8 mouse cellular contexts compared by ENCODE assay signal in genomic region chr11:62248401-62249244, GRCm38 (mm10). TPM values are rescaled to one million over a fixed set of nuclear protein-coding genes. Genes with fewer than 3 reads are reported as not detected.
A peak's percentile ranks its signal among the peaks of the same experiment; 100 is the strongest.
DNase-seq lines count a peak whose midpoint lies in the region; ATAC-seq lines count a peak whose summit lies in the region.

TSS of gene Adora2b (plus strand) at chr11:62248984.

- H3K4me3 ChIP-seq in embryonic facial prominence, embryonic 12.5 days, result peak within 1 kb of the TSS; percentile 68
- H3K4me3 ChIP-seq in heart, embryonic 10.5 days, result peak within 1 kb of the TSS; percentile 77
- H3K4me3 ChIP-seq in kidney, embryonic 14.5 days (ENCODE audit: low read length), result peak within 1 kb of the TSS; percentile 56
- H3K4me3 ChIP-seq in neural tube, embryonic 12.5 days, result peak within 1 kb of the TSS; percentile 57

- no peaks in the 10 kb centered on the region for H3K36me3 ChIP-seq in embryonic facial prominence, embryonic 12.5 days
- H3K36me3 ChIP-seq in heart, embryonic 10.5 days, result no peaks in the 10 kb centered on the region
- no peaks in the 10 kb centered on the region for H3K36me3 ChIP-seq in kidney, embryonic 14.5 days (ENCODE audit: control insufficient read depth, insufficient read depth, low read length)
- no peaks in the 10 kb centered on the region for H3K36me3 ChIP-seq in neural tube, embryonic 12.5 days

- H3K4me1 ChIP-seq in embryonic facial prominence, embryonic 12.5 days, result peaks cover 32% of the 10 kb centered on the region
- H3K4me1 ChIP-seq in heart, embryonic 10.5 days, result peaks cover 23% of the 10 kb centered on the region
- H3K4me1 ChIP-seq in kidney, embryonic 14.5 days (ENCODE audit: control insufficient read depth, insufficient read depth, low read length), result peaks cover 3% of the 10 kb centered on the region; the same call in 1 of the 2 replicates
- H3K4me1 ChIP-seq in neural tube, embryonic 12.5 days, result peaks cover 15% of the 10 kb centered on the region

- DNase-seq in right cerebral cortex, adult 18-20 months, result peak; percentile 32
- no peak for DNase-seq in right cerebral cortex, postnatal 36 days (ENCODE audit: low spot score in 2 of 2)
- peak; percentile 89 for DNase-seq in heart, embryonic 10.5 days (ENCODE audit: low spot score)
- peak; percentile 61 to 70 for DNase-seq in lung, adult 18-20 months
- peak; percentile 26 to 31 for DNase-seq in thymus, adult 18-20 months

- H3K4me2 ChIP-seq in embryonic facial prominence, embryonic 12.5 days (replicated peaks), result peak within 1 kb of the TSS; percentile 98
- peak within 1 kb of the TSS; percentile 99 for H3K4me2 ChIP-seq in kidney, embryonic 14.5 days (replicated peaks; ENCODE audit: low read depth, low read length)
- H3K4me2 ChIP-seq in neural tube, embryonic 12.5 days (replicated peaks), result peak within 1 kb of the TSS; percentile 99

- no peaks in the 10 kb centered on the region for H3K9me3 ChIP-seq in embryonic facial prominence, embryonic 12.5 days
- 0 out of 2 replicates have a peak, but pooled peaks cover 6% of the 10 kb centered on the region for H3K9me3 ChIP-seq in heart, embryonic 10.5 days
- H3K9me3 ChIP-seq in kidney, embryonic 14.5 days (ENCODE audit: control insufficient read depth, low read length), result no peaks in the 10 kb centered on the region
- no peaks in the 10 kb centered on the region for H3K9me3 ChIP-seq in neural tube, embryonic 12.5 days

- under 1% methylated on average over 69 of the region's 69 CpGs for WGBS in embryonic facial prominence, embryonic 12.5 days
- WGBS in heart, embryonic 10.5 days, result under 1% methylated on average over 69 of the region's 69 CpGs
- under 1% methylated on average over 68 of the region's 69 CpGs for WGBS in kidney, embryonic 14.5 days
- WGBS in neural tube, embryonic 12.5 days, result under 1% methylated on average over 69 of the region's 69 CpGs

- 0 out of 2 replicates have a peak, but pooled peaks cover 9% of the 10 kb centered on the region for H3K27me3 ChIP-seq in embryonic facial prominence, embryonic 12.5 days
- H3K27me3 ChIP-seq in heart, embryonic 10.5 days (ENCODE audit: insufficient read depth, poor library complexity, severe bottlenecking), result peaks cover 53% of the 10 kb centered on the region
- peaks cover 22% of the 10 kb centered on the region for H3K27me3 ChIP-seq in kidney, embryonic 14.5 days (ENCODE audit: control insufficient read depth, insufficient read depth, low read length)
- H3K27me3 ChIP-seq in neural tube, embryonic 12.5 days (replicated peaks), result peaks cover 25% of the 10 kb centered on the region

- 0 out of 2 replicates have a peak within 1 kb of the TSS, but pooled peaks have one; percentile 46 for H3K27ac ChIP-seq in embryonic facial prominence, embryonic 12.5 days
- H3K27ac ChIP-seq in heart, embryonic 10.5 days, result peak within 1 kb of the TSS; percentile 45
- no peak within 1 kb of the TSS for H3K27ac ChIP-seq in kidney, embryonic 14.5 days (ENCODE audit: low read depth, low read length)
- H3K27ac ChIP-seq in neural tube, embryonic 12.5 days, result no peak within 1 kb of the TSS

- H3K9ac ChIP-seq in embryonic facial prominence, embryonic 12.5 days, result peak within 1 kb of the TSS; percentile 63
- H3K9ac ChIP-seq in kidney, embryonic 14.5 days (ENCODE audit: low read depth, low read length), result peak within 1 kb of the TSS; percentile 51
- H3K9ac ChIP-seq in neural tube, embryonic 12.5 days, result peak within 1 kb of the TSS; percentile 47

- peak; percentile 88 for ATAC-seq in embryonic facial prominence, embryonic 12.5 days (ENCODE audit: insufficient number of reproducible peaks, insufficient read depth, low FRiP score, low TSS enrichment)
- ATAC-seq in kidney, embryonic 14.5 days (ENCODE audit: low FRiP score, low TSS enrichment), result peak; percentile 94
- ATAC-seq in neural tube, embryonic 12.5 days (ENCODE audit: low FRiP score, low read depth), result peak; percentile 92

RNA-seq across cellular contexts. Expression of gene Adora2b, which starts in this region (rescaled TPM):
- 12.0 and 12.5 TPM in 2 replicates for polyA plus RNA-seq in embryonic facial prominence, embryonic 12.5 days (2016; fragmentation: Nextera tagmentation; extraction: Ambion mirVana)
- 0.79 and 1.7 TPM in 2 replicates for polyA plus RNA-seq in heart, embryonic 10.5 days (2016; fragmentation: Nextera tagmentation; extraction: Ambion mirVana)
- 0.97 and 2.0 TPM in 2 replicates for polyA plus RNA-seq in kidney, embryonic 14.5 days (2014; fragmentation: Nextera tagmentation; extraction: Ambion mirVana)
- polyA plus RNA-seq in neural tube, embryonic 12.5 days (2016; fragmentation: Nextera tagmentation; extraction: Ambion mirVana), result 5.0 and 5.8 TPM in 2 replicates

Comparison
In these comparisons a context has a peak if more than half of its experiments do, and no peak if none do; other contexts are left out.
1. DNase-seq: peak in right cerebral cortex, adult 18-20 months (single experiment), heart, embryonic 10.5 days (single experiment), lung, adult 18-20 months (2 of 2) and thymus, adult 18-20 months (2 of 2); none in right cerebral cortex, postnatal 36 days (0 of 2).
2. H3K27ac ChIP-seq: peak in embryonic facial prominence, embryonic 12.5 days (single experiment) and heart, embryonic 10.5 days (single experiment); none in kidney, embryonic 14.5 days (single experiment) and neural tube, embryonic 12.5 days (single experiment).
3. Peak in every context shown above with its lines, with median percentiles within 50 percentile points of each other: ATAC-seq, H3K4me2 ChIP-seq, H3K4me3 ChIP-seq and H3K9ac ChIP-seq.